7 mouse cellular contexts compared by ENCODE assay signal in the genomic region with DNA sequence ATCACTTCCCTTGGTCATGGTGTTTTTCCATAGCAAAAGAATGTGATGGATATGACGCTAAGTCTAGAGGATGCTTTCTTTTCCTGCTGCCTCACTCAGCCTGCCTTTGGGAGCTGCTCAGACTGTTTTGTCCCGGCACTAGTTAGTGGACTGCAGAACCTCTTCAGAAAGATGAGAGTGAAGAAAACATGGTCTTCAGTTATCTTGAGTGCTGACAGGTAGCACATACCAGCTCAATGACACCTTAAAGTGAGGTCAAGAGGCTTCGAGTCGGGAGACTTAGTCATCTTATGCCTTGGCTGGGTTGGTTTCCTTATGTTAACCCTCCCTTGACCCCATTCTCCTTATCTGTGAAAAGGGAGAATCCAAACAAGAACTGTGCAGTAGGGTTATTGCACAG.
"Had no signal": no experiment of that assay in that cellular context is flagged by ENCODE, and none has a peak within 500 bp of the region (broad histone marks: within the 10 kb centered on the region; RNA-seq: fewer than 3 reads in every experiment).

No protein-coding gene starts in this region.

- DNase-seq: kidney, adult 8-10 months; kidney, postnatal 25 days; lung, embryonic 14.5 days; retina, postnatal 1 day; right cerebral cortex, postnatal 4 days; spleen, adult 18-20 months; thymus, postnatal 36 days had no signal
